ENCODE assay signal across 15 mouse cellular contexts in the genomic region with DNA sequence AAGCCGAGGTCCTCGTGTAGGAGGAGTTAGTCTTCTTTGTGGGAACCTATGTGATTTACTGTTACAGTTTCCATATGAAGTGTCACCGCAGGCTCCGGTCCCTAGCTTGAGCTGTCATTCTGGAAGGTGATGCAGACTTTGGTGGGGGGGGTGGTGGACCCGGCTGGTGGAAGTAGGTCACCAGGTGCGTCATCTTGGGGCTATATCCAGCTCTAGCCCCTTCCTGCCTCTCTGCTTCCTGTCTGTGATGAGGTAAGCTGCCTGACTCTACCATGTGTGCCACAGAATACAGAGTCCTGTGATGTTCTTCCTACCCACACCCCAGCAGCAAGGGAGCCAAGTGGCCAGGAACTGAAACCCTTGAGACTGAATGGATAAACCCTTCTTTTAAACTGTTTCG. TPM values are rescaled to one million over a fixed set of nuclear protein-coding genes. Genes with fewer than 3 reads are reported as not detected.
"Had no signal": no experiment of that assay in that cellular context is flagged by ENCODE, and none has a peak within 500 bp of the region (broad histone marks: within the 10 kb centered on the region; RNA-seq: fewer than 3 reads in every experiment).

No protein-coding gene starts in this region.

- H3K4me3 ChIP-seq: kidney, embryonic 15.5 days; limb, embryonic 15.5 days; liver, embryonic 13.5 days; midbrain, embryonic 13.5 days; neural tube, embryonic 15.5 days had no signal

- DNase-seq: kidney, adult 2 months; kidney, postnatal 14 days; layer of hippocampus, adult 9-11 months; layer of hippocampus, postnatal 36 days; liver, embryonic 13.5 days; lung, adult 18-20 months; right cerebral cortex, adult 18-20 months; right cerebral cortex, postnatal 25 days had no signal

- H3K27ac ChIP-seq: kidney, embryonic 15.5 days; limb, embryonic 15.5 days; liver, embryonic 13.5 days; midbrain, embryonic 13.5 days; neural tube, embryonic 15.5 days had no signal

- H3K9me3 ChIP-seq: kidney, embryonic 15.5 days; limb, embryonic 15.5 days; liver, embryonic 13.5 days; midbrain, embryonic 13.5 days; neural tube, embryonic 15.5 days had no signal

- ATAC-seq: intestine, embryonic 16.5 days; midbrain, embryonic 13.5 days had no signal

- H3K4me2 ChIP-seq: kidney, embryonic 15.5 days; limb, embryonic 15.5 days; liver, embryonic 13.5 days; midbrain, embryonic 13.5 days; neural tube, embryonic 15.5 days had no signal

- H3K9ac ChIP-seq: kidney, embryonic 15.5 days; limb, embryonic 15.5 days; liver, embryonic 13.5 days; midbrain, embryonic 13.5 days; neural tube, embryonic 15.5 days had no signal

- H3K36me3 ChIP-seq: kidney, embryonic 15.5 days; limb, embryonic 15.5 days; liver, embryonic 13.5 days; midbrain, embryonic 13.5 days; neural tube, embryonic 15.5 days had no signal

RNA-seq across cellular contexts. Expression of a gene that starts 37.0 kb away (rescaled TPM):
- total RNA-seq: layer of hippocampus, postnatal 36 days; left cerebral cortex, postnatal 25 days had no signal
- polyA plus RNA-seq: midbrain, postnatal 0 days had no signal
